Mouse (Mus musculus) left cerebral cortex, postnatal 4 days (tissue): ENCODE data around the gene Tirap. TPM values are rescaled to one million over a fixed set of nuclear protein-coding genes. Genes with fewer than 3 reads are reported as not detected.

Experiments used
- DNase-seq: peaks from one replicate; pipeline ENCODE4 v3.0.0-alpha.2; 2022
- intact Hi-C: fragments of 180-260 bp; cut with DNase I; formaldehyde crosslinking; loops from one replicate; pipeline ENCODE4 v1.15.1; 2025
- total RNA-seq, 2 experiments: library from RNA; stranded (reverse); gene quantifications; 2 replicates each; pipeline ENCODE4 v1.2.3; 2021

Gene Tirap
- total RNA-seq, 2 experiments from 2014 or later = 3.3 to 3.6 TPM

DNA sequence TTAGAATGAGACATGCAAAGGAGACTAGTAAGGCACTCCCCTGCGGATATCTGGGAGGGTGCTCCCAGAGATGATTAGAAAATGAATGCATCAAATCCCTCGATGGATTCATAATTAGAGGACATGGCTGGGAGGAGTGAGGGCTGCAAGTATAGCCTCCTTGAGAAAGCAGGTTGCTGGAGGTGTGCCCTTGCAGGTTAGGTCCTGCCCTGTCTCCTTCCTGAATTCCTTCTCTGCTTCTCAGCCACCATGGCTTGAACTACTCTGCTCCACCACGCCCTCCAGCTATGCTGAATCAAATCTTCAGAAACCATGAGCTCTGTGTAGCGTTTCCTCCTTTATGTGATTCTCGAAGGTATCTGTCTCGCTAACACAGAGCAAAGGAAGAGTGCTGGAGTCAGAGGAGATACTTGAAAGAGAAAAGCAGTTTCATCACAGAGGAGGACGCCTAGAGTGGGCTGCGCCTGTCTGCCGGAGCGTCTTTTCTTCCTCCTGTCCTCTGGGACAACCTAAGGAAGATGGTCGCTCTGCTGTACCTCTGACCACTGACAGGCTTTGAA, 7.0 kb downstream of the Tirap start:
- DNase-seq = no peak
- intact Hi-C loops = no loop called here

- intact Hi-C loops = no loop called here
- peak; percentile 80 for DNase-seq
These were observed 11.4 kb downstream of the Tirap start for GRCm38 (mm10) chr9:35188700-35189099.

GRCm38 (mm10) chr9:35187351-35187903, 12.7 kb downstream of the Tirap start:
- DNase-seq = no peak
- intact Hi-C loops = no loop called here

- intact Hi-C loops = no loop called here
- DNase-seq = no peak
These were observed 13.7 kb downstream of the Tirap start for GRCm38 (mm10) chr9:35186430-35186829.

GRCm38 (mm10) chr9:35183359-35183758, 16.7 kb downstream of the Tirap start:
- no peak for DNase-seq
- intact Hi-C loops = no loop called here

GRCm38 (mm10) chr9:35182832-35183231, 17.3 kb downstream of the Tirap start:
- intact Hi-C loops = no loop called here
- no peak for DNase-seq

- intact Hi-C loops = no loop called here
- DNase-seq = no peak
These were observed 23.9 kb downstream of the Tirap start for GRCm38 (mm10) chr9:35176124-35176659.

DNA sequence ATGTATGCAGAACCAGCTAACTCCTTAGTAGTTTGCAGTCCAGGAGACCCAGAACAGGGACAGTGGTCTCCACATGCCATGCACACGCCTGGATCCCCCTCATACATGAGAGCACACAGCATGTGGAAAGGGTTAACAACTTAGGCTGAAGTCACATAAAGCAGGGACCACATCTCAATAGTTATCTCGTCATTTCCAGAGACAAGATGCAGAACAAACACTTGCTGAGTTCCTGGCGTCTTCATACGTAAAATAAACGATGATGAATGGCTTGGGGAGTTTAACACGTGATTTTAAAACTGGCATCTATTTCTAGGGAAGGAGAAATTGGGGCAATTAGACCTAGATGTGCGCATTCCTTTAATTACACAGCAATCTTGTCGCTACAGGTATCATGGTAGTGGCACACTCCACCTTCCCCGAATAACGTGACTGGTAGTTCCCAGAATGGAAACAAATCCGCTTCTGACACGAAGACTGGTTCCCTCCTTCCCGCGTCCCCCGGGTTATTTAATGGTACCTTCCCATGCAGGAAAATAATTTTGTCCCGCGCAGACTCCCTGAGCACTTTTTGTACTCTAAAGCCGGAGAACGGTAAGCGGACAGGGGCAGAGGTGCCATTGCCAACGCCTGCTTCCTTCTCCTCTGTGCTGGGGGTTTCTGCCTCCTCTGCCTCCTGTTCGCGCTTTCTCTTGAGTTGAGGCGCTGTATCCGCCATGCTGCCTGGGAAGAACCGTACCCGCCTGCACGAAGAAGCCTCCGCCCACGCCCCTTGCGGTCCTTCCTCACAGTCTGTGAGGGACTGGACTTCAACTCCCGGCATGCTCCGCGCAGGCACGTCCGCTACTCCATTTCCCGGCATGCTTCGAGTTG, 24.6 kb downstream of the Tirap start, which contains the start of gene Dcps:
Gene Dcps, minus strand, starts transcription at position 811 of the 873 bp plus-strand sequence.
- peak; percentile 95 for DNase-seq
- intact Hi-C loops = no loop called here

- intact Hi-C loops = no loop called here
- DNase-seq = no peak
These were observed 26.8 kb downstream of the Tirap start for GRCm38 (mm10) chr9:35173331-35173730.

- intact Hi-C loops = no loop called here
- DNase-seq = no peak
These were observed 30.0 kb downstream of the Tirap start for GRCm38 (mm10) chr9:35170071-35170470.

DNA sequence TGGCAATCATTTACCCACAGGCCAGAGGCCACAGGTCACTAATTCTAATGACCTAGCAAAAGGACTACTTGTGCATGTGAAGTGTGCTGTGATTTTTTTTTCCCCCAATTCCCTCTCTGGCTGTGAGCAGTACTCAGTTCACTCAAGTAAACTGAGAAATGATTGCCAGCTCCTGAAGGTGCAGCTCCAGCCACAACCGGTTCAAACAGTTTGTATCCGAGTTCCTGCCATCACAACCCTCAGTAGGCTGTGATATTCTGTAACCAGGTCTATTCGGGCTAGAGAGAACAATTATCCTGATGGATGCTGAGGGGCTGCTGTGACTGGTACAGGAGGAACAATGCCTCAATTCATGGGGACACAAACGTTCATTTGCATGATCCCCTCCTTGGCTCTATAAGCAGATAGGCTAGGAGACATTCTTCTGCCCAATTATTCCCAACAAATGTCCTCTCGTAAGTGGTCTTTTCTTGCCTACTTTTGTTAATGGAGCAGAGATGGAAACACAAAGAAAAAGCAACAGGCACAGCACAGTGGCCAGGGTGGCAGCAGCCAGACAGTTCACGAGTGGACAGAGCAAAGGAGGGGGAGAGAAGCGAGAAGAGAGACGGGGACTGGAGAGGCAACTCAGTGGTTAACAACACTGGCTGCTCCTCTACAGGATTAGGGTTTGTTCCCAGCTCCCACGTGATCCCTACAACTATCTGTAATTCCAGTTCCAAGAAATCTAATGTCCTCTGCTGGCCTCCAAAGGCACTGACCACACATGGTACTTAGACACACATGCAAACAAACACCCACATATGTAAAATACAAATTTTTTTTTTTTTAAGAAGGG, 33.1 kb downstream of the Tirap start:
- intact Hi-C loops = loop anchor here (2.0 kb wide), 1 partner anchor 136 kb away; no protein-coding TSS in a partner anchor
- DNase-seq = no peak

DNA sequence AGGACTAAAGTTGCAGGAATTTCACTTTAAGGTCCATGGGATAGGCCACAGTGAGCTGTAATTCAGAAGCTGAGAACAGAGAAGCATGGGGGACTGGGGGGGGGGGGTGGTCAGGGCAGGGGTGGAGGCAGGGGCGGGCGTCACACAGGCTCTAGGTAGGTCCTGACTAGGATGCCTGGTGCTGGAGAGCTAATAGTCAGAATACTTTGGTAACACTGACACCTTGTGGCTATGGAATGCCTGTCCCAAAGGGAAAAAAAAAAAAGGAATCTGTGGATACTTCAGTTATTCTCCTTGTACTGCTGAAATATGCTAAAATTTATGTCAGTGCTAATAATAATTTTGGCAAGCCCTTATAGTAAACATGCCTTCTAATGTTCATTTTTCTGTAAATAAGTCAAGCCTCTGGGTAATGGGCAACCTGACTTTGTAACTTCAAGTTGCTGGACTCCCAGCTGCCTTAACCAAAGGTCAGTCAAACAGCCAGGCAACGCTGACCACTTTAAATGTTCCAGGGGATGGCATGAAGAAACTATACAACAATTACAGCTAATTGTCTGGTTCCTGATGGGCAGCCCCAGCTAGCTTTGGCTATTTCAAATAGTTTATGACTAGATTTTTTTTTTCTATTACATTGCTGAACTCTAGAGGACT, 33.8 kb downstream of the Tirap start:
- no peak for DNase-seq
- intact Hi-C loops = loop anchor here (2.0 kb wide), 1 partner anchor 135 kb away; no protein-coding TSS in a partner anchor

- intact Hi-C loops = no loop called here
- DNase-seq = no peak
These were observed 35.8 kb downstream of the Tirap start for GRCm38 (mm10) chr9:35164142-35164874.

DNA sequence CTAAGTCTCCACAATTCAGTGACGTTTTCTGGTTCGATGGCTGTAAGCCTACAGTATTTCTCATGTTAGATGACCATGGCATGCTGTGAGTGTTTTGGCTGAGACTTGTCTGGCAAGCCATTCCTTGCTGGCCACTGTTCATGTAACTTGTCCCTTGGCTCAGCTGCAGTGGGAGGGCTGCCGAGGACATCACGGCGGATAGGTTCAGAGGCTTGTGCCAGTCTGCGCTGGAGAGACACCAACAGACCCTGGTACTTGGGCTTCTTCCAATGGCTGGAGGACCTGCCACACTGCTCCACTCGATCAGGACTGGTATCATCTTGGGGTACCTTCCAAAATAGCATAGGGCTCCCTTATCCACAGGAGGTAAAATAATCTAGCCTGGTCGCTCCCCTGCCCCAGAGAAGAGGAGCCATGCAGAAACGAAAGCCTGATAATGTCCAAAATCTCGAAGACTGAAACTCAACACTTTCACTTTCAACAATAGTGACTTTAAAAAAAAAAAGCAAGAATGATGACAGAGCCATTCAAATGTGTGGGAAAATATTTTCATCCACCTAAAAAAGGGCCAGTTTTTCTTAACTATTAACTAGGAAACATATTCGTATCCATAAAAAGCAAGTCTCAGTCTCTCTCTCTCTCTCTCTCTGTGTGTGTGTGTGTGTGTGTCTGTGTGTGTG, 36.9 kb downstream of the Tirap start:
- intact Hi-C loops = no loop called here
- peak; percentile 92 for DNase-seq

DNA sequence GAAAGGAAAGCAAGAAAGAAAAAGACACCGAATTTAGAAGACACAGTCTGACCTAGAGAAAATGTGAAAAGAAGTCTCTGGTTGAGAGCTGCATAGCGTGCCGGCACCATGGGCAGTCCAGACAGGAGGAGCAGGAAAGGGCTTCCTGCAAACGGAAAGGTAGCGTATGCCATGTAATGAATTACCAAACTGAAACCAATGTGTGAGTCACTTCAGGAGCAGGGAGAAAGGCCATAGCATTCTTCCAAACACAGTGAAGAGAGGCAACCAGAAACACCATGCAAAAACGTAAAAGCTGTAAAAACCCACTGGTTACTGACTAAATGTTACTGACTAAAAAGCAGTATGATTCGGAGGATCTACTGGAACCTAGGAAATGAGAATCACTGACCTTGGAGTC, 38.4 kb downstream of the Tirap start:
- DNase-seq = no peak
- intact Hi-C loops = no loop called here

DNA sequence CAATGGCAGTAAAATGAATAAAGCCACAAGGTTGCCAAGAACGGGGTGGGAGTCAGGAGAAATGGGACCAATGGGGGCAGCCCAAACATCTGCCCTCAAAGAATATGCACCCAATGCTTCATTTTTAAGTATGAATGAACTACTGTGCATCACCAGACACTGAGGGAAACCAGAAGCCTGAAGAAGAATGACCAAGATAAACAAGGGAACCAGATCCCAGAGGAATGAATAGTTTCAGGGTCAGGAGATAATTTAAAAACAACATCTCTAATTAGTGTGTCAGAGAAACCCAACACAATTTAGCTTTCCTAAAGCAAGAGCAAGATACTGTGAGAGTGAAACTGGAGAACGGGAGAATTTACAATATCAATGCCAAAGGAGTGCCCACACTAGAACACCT, 39.4 kb downstream of the Tirap start:
- intact Hi-C loops = no loop called here
- no peak for DNase-seq

- no peak for DNase-seq
- intact Hi-C loops = no loop called here
These were observed 41.6 kb downstream of the Tirap start for GRCm38 (mm10) chr9:35158477-35158876.

- intact Hi-C loops = no loop called here
- DNase-seq = no peak
These were observed 43.2 kb downstream of the Tirap start for GRCm38 (mm10) chr9:35156862-35157261.
